Mouse (Mus musculus): ENCODE data around the gene Myh14. TPM values are rescaled to one million over a fixed set of nuclear protein-coding genes. Genes with fewer than 3 reads are reported as not detected.

Myh14 gene
- polyA plus RNA-seq, 1 experiment from 2014 or later = 114 TPM

- Histone ChIP-seq H3K4me2 (replicated peaks; ENCODE audit: low read depth) (peak overlapping the region; percentile 69), H3K4me1 (replicated peaks; ENCODE audit: control insufficient read depth, insufficient read depth, low read length) (no peaks in the 10 kb centered on the region; the same call in 1 of the 2 replicates), H3K9ac (ENCODE audit: low read depth, low read length) (no peak overlapping the region), H3K36me3 (ENCODE audit: control insufficient read depth, insufficient read depth) (peaks cover 5% of the 10 kb centered on the region; the same call in 1 of the 2 replicates), H3K9me3 (ENCODE audit: control insufficient read depth) (no peaks in the 10 kb centered on the region), H3K4me3 (ENCODE audit: low read depth, low read length) (no peak overlapping the region), H3K27me3 (replicated peaks; ENCODE audit: control insufficient read depth, insufficient read depth, low read length) (no peaks in the 10 kb centered on the region), H3K27ac (ENCODE audit: low read depth, low read length) (no peak overlapping the region; the same call in 1 of the 2 replicates)
- no peak for ATAC-seq
- peak; percentile 74 for TF ChIP-seq CTCF (IDR thresholded peaks at IDR 0.05; ENCODE audit: low read depth)
- WGBS = 52% methylated on average over 2 of the region's 2 CpGs
These were observed 4.2 kb downstream of the Myh14 start for GRCm38 (mm10) chr7:44666462-44666861.

GRCm38 (mm10) chr7:44664731-44665130 is 5.9 kb downstream of the Myh14 start:
- TF ChIP-seq CTCF (IDR thresholded peaks at IDR 0.05; ENCODE audit: low read depth) = no peak
- Histone ChIP-seq H3K4me2 (replicated peaks; ENCODE audit: low read depth) (no peak overlapping the region), H3K9ac (ENCODE audit: low read depth, low read length) (no peak overlapping the region), H3K4me3 (ENCODE audit: low read depth, low read length) (no peak overlapping the region), H3K4me1 (replicated peaks; ENCODE audit: control insufficient read depth, insufficient read depth, low read length) (no peaks in the 10 kb centered on the region; the same call in 1 of the 2 replicates), H3K9me3 (ENCODE audit: control insufficient read depth) (no peaks in the 10 kb centered on the region), H3K27me3 (replicated peaks; ENCODE audit: control insufficient read depth, insufficient read depth, low read length) (no peaks in the 10 kb centered on the region), H3K27ac (ENCODE audit: low read depth, low read length) (no peak overlapping the region), H3K36me3 (ENCODE audit: control insufficient read depth, insufficient read depth) (peaks cover 17% of the 10 kb centered on the region; the same call in 1 of the 2 replicates)
- no peak for ATAC-seq
- 26% methylated on average over 11 of the region's 11 CpGs for WGBS

GRCm38 (mm10) chr7:44663546-44663945 is 7.1 kb downstream of the Myh14 start:
- Histone ChIP-seq H3K27ac (ENCODE audit: low read depth, low read length) (no peak overlapping the region), H3K9ac (ENCODE audit: low read depth, low read length) (no peak overlapping the region), H3K9me3 (ENCODE audit: control insufficient read depth) (no peaks in the 10 kb centered on the region), H3K4me2 (replicated peaks; ENCODE audit: low read depth) (no peak overlapping the region), H3K27me3 (replicated peaks; ENCODE audit: control insufficient read depth, insufficient read depth, low read length) (no peaks in the 10 kb centered on the region), H3K36me3 (ENCODE audit: control insufficient read depth, insufficient read depth) (peaks cover 19% of the 10 kb centered on the region; the same call in 1 of the 2 replicates), H3K4me1 (replicated peaks; ENCODE audit: control insufficient read depth, insufficient read depth, low read length) (no peaks in the 10 kb centered on the region; the same call in 1 of the 2 replicates), H3K4me3 (ENCODE audit: low read depth, low read length) (no peak overlapping the region)
- TF ChIP-seq CTCF (IDR thresholded peaks at IDR 0.05; ENCODE audit: low read depth) = no peak
- WGBS = 78% methylated on average over 5 of the region's 5 CpGs
- ATAC-seq = no peak

- no peaks in the 10 kb centered on the region for H3K9me3 ChIP-seq (ENCODE audit: control insufficient read depth)
- no peaks in the 10 kb centered on the region for H3K27me3 ChIP-seq (replicated peaks; ENCODE audit: control insufficient read depth, insufficient read depth, low read length)
- H3K4me2 ChIP-seq (replicated peaks; ENCODE audit: low read depth) = peak overlapping the region; percentile 30; the same call in 1 of the 2 replicates
- H3K4me1 ChIP-seq (replicated peaks; ENCODE audit: control insufficient read depth, insufficient read depth, low read length) = no peaks in the 10 kb centered on the region; the same call in 1 of the 2 replicates
- no peak overlapping the region for H3K9ac ChIP-seq (ENCODE audit: low read depth, low read length)
- no peak for ATAC-seq
- H3K36me3 ChIP-seq (ENCODE audit: control insufficient read depth, insufficient read depth) = peaks cover 22% of the 10 kb centered on the region
- no peak for TF ChIP-seq CTCF (IDR thresholded peaks at IDR 0.05; ENCODE audit: low read depth)
- WGBS = 7% methylated on average over 3 of the region's 3 CpGs
- no peak overlapping the region for H3K4me3 ChIP-seq (ENCODE audit: low read depth, low read length)
- no peak overlapping the region for H3K27ac ChIP-seq (ENCODE audit: low read depth, low read length)
These were observed 8.1 kb downstream of the Myh14 start for GRCm38 (mm10) chr7:44662569-44662968.

- H3K9me3 ChIP-seq (ENCODE audit: control insufficient read depth) = no peaks in the 10 kb centered on the region
- H3K4me2 ChIP-seq (replicated peaks; ENCODE audit: low read depth) = peak overlapping the region; percentile 30; the same call in 1 of the 2 replicates
- no peaks in the 10 kb centered on the region; the same call in 1 of the 2 replicates for H3K4me1 ChIP-seq (replicated peaks; ENCODE audit: control insufficient read depth, insufficient read depth, low read length)
- H3K27me3 ChIP-seq (replicated peaks; ENCODE audit: control insufficient read depth, insufficient read depth, low read length) = no peaks in the 10 kb centered on the region
- no peak overlapping the region for H3K27ac ChIP-seq (ENCODE audit: low read depth, low read length)
- TF ChIP-seq CTCF (IDR thresholded peaks at IDR 0.05; ENCODE audit: low read depth) = 0 out of 2 replicates have a peak, but pooled peaks have one; percentile 19
- no peak overlapping the region for H3K9ac ChIP-seq (ENCODE audit: low read depth, low read length)
- H3K36me3 ChIP-seq (ENCODE audit: control insufficient read depth, insufficient read depth) = peaks cover 26% of the 10 kb centered on the region
- no peak overlapping the region for H3K4me3 ChIP-seq (ENCODE audit: low read depth, low read length)
- WGBS = 7% methylated on average over 8 of the region's 8 CpGs
- ATAC-seq = peak; percentile 54
These were observed 8.5 kb downstream of the Myh14 start for GRCm38 (mm10) chr7:44662168-44662567.

GRCm38 (mm10) chr7:44661219-44661618 is 9.4 kb downstream of the Myh14 start:
- no peak for TF ChIP-seq CTCF (IDR thresholded peaks at IDR 0.05; ENCODE audit: low read depth)
- no peak for ATAC-seq
- no peaks in the 10 kb centered on the region for H3K9me3 ChIP-seq (ENCODE audit: control insufficient read depth)
- 79% methylated on average over 5 of the region's 5 CpGs for WGBS
- H3K36me3 ChIP-seq (ENCODE audit: control insufficient read depth, insufficient read depth) = peaks cover 35% of the 10 kb centered on the region
- H3K4me2 ChIP-seq (replicated peaks; ENCODE audit: low read depth) = no peak overlapping the region
- H3K4me3 ChIP-seq (ENCODE audit: low read depth, low read length) = no peak overlapping the region
- no peaks in the 10 kb centered on the region; the same call in 1 of the 2 replicates for H3K4me1 ChIP-seq (replicated peaks; ENCODE audit: control insufficient read depth, insufficient read depth, low read length)
- H3K9ac ChIP-seq (ENCODE audit: low read depth, low read length) = no peak overlapping the region
- H3K27ac ChIP-seq (ENCODE audit: low read depth, low read length) = no peak overlapping the region
- H3K27me3 ChIP-seq (replicated peaks; ENCODE audit: control insufficient read depth, insufficient read depth, low read length) = no peaks in the 10 kb centered on the region

Data from intestine, postnatal 0 days (tissue).